Comparison of ENCODE assay signal across 11 mouse cellular contexts in the genomic region with DNA sequence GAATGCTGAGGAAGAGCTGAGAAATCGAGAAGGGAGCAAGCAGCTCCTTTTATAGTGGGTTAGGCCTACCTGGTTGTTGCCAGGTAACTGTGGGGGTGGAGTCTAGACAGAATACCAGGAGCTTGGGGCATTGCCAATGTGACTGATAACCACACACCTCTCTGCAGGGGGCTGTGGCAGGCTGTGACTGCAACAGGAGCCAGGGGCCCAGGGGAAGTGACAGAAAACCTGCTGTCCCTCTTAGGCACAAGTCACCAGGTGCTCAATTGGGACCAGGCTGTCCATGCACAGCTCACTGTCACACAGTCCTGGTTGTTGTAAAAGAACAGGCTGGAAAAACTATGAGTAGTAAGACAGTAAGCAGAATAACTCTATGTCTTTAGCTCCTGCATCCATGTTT.
"Had no signal": no experiment of that assay in that cellular context is flagged by ENCODE, and none has a peak within 500 bp of the region (broad histone marks: within the 10 kb centered on the region; RNA-seq: fewer than 3 reads in every experiment).

No protein-coding gene starts in this region.

- H3K9ac ChIP-seq: limb, embryonic 13.5 days; liver, embryonic 14.5 days; midbrain, embryonic 13.5 days; neural tube, embryonic 15.5 days had no signal

- H3K4me1 ChIP-seq: limb, embryonic 13.5 days; midbrain, embryonic 13.5 days; neural tube, embryonic 15.5 days had no signal

- DNase-seq: kidney, adult 8-10 months; kidney, postnatal 36 days; layer of hippocampus, adult 9-11 months; left cerebral cortex, postnatal 4 days; lung, adult 18-20 months; thymus, postnatal 4 days had no signal

- H3K4me2 ChIP-seq: limb, embryonic 13.5 days; midbrain, embryonic 13.5 days; neural tube, embryonic 15.5 days had no signal

- ATAC-seq: midbrain, embryonic 13.5 days had no signal

- H3K27ac ChIP-seq: limb, embryonic 13.5 days; liver, embryonic 14.5 days; midbrain, embryonic 13.5 days; neural tube, embryonic 15.5 days had no signal

- H3K9me3 ChIP-seq: limb, embryonic 13.5 days; midbrain, embryonic 13.5 days; neural tube, embryonic 15.5 days had no signal

- H3K36me3 ChIP-seq: limb, embryonic 13.5 days; midbrain, embryonic 13.5 days; neural tube, embryonic 15.5 days had no signal

- H3K4me3 ChIP-seq: limb, embryonic 13.5 days; midbrain, embryonic 13.5 days; myocyte; neural tube, embryonic 15.5 days had no signal

- H3K27me3 ChIP-seq: limb, embryonic 13.5 days; midbrain, embryonic 13.5 days; neural tube, embryonic 15.5 days had no signal
